Mouse (Mus musculus): Measurements from ENCODE around the gene Sec23a.
"Not testable (repeated sequence)": the region's sequence is repeated elsewhere in the genome, so short reads cannot be mapped to it uniquely, and the experiment has no call there.

Sec23a gene

GRCm38 (mm10) chr12:59011844-59012709, at the start of gene Sec23a:
TSS of gene Sec23a (minus strand) at chr12:59012017.
- peak; percentile 94 for DNase-seq

DNA sequence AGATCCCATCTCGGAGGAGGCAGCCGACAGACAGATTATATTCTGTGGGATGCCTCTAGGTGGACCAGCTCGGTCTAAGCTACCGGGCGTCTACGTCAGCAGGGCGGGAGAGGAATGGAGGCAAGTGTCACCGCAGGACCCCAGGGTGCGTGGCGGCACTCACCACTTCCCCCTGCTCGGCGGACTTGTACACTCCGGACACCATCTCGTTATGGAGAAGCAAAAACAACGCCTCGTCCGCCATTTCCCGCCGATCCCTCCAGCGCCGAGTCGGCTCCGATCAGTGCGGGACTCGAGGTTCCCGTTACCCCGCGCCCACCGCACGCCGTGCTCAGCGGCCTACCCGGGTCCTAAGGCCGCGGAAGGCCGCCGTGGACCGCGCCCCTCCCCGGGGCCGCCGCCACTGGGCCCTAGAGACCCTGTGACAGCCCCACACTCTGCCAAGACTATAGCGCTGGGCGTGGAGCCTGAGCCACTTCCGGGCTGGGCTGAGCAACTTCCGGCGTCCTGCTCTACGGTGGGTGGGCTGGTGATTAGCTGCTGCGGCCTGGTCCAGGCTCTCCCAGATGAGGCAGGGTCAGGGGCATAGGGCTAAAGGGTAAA, 49.3 kb upstream of the Sec23a start, which contains the start of gene Trappc6b:
Gene Trappc6b (minus strand): TSS at position 480 of the 603 bp plus-strand sequence.
- peak; percentile 78 for DNase-seq

- no peak for DNase-seq
Measured at GRCm38 (mm10) chr12:59060322-59060721, 48.5 kb upstream of the Sec23a start.

- DNase-seq = not testable (repeated sequence)
Measured at GRCm38 (mm10) chr12:59058242-59058641, 46.4 kb upstream of the Sec23a start.

DNA sequence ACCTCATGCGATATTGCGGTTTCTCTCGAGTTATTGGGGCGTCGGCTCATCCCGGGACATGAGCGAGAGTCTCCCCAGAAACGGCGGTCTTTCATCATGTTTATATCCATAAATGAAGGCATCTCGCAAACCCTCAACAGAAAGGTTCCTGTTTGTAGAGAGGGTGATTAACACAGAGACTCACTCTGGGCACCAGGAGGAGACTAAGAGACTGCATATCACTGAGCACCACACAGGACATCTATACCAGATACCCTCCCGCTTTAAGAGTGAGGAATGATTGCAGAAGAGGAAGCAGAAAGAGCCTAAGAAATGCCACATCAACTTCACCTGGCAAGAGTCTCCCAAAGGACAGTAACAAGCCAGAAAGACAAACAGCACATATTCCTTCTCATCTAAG, 44.4 kb upstream of the Sec23a start:
- DNase-seq = no peak

- DNase-seq = no peak
Measured at GRCm38 (mm10) chr12:59055196-59055850, 43.5 kb upstream of the Sec23a start.

DNA sequence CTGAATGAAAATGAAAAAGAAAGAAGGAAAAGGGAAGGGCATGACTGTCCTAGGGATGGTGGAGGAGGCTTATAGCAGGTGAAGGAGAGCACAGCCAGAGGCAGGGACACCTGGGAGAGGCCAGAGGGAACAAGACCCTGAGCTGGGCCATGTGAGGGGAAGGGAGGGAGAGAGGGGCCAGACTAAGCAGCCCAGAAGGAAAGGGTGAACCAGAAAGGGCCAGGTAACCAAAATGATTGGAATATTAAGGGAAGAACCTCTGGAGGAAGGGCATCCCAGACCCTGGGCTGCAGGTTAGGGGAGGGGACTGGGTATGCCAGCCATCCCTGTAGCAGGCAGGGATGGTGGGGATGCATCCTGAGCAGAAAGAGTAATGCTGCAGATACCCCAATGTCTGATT, 42.2 kb upstream of the Sec23a start:
- DNase-seq = no peak

DNA sequence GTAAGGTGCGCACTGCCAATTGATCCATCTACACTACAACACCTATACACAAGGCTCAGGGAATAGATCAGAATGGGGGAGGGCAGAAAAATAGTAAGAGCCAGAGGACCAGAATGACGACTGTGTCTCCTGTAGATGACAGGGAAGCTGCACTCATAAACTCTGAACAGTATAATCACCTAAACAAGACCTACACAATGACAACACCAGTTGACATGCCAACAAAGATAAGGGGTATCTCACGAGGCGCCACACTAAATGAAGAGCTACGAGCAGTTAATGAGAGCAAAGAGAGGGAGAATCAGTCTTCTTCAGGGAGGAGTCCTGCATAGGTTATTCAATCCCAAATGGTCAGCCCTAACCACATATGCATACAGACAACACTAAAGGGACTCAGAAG, 41.3 kb upstream of the Sec23a start:
- DNase-seq = no peak

DNA sequence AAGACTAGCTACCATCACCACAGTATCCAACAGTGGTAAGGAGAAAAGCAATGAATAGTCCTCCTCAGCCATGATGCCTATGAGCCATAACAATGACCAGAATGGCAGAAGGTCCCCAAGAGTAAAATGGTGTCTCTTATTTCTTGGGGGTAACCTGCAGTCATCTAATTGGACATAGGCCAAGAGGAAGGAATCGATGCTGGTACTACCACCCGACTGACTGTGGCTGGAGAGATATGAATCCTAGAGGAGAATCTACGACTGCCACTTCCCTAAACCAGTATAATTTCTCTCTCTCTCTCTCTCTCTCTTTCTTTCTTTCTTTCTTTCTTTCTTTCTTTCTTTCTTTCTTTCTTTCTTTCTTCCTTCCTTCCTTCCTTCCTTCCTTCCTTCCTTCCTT, 40.7 kb upstream of the Sec23a start:
- no peak for DNase-seq

- no peak for DNase-seq
Measured at GRCm38 (mm10) chr12:59040851-59041250, 29.0 kb upstream of the Sec23a start.

DNA sequence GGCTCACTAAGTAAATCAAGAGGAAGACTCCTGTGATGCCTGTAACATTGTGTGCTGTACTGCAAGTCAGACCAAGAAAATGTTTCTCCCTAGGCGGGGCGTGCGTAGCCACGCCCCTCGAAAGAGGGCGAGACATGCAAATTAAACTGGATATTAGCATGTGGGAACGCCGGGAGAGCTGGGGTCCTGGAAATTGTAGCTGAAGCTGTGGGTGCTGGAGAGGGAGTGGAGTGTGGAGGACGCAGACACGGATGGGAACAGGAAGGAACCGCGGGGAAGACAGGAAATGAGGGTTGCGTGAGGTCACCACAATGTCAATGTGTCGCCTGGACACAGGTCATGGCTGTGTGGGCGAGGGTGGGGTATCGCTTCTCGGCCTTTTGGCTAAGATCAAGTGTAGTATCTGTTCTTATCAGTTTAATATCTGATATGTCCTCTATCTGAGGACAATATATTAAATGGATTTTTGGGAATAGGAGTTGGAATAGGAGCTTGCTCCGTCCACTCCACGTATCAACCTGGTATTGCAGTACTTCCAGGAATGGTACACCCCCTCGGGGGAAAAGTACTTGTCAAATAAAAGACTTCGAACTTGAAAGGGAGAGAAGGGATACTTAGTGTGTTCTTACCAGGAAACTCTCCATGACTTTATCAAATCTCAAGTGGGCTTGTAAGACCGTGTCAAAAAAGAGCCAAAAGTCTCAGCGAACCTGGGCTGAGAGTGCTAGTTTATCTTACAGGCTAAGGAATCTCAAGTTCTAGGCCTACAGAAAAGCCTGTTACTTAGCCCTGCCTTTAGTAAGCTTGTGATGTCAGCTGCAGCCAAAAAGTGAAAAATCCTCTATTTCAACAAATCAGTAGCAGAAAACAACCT, 28.4 kb upstream of the Sec23a start:
- DNase-seq = peak; percentile 5

DNA sequence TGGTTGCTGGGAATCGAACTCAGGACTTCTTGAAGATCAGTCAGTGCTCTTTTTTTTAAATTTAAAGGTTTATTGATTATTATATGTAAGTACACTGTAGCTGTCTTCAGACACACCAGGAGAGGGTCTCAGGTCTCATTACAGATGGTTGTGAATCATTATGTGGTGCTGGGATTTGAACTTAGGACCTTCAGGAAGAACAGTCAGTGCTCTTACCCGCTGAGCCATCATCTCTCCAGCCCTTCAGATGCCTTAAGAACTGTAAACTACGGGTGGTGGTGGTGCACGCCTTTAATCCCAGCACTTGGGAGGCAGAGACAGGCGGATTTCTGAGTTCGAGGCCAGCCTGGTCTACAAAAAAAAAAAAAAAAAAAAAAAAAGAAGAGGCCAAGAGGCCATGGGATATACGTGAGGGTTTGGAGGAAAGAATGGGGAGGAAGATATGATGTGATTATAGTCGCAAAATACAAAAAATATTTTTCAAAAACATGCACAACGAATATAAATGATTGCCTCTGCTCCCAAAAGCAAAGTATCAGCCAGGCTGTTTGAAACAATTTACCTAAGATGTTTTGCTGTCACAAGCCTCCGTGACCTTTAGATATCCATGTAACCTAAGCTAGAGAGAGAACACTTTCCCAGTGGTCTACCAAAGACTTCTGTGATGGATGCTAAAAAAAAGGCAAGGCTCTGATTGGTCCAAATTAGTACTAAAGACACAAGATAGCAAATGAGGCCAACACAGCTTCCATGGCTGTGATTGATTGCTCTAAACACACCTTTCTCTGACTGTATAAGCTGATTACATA, 27.5 kb upstream of the Sec23a start:
- no peak for DNase-seq

GRCm38 (mm10) chr12:59032101-59032500, 20.3 kb upstream of the Sec23a start:
- no peak for DNase-seq

- DNase-seq = no peak
Measured at GRCm38 (mm10) chr12:59021306-59021705, 9.5 kb upstream of the Sec23a start.

DNA sequence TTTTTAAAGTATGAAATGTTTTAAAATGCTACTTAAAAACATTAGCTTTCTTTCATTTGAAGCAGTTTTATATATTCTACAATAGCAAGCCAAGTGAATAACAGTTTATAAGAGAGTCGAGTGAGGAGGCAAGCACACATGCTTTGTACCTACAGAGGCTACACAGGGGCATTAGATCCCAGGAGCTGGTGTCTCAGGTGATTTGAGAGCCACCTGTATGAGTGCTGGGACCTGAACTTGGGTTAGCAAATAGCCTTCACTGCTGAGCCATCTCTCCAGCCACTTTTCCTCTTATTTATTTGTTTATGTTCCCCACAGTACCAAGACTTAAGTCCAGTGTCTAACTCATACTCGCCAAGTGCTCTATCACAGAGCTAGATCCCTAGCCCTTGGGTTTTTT, 8.1 kb upstream of the Sec23a start:
- DNase-seq = no peak

- DNase-seq = no peak
Measured at GRCm38 (mm10) chr12:59017970-59018369, 6.2 kb upstream of the Sec23a start.

DNA sequence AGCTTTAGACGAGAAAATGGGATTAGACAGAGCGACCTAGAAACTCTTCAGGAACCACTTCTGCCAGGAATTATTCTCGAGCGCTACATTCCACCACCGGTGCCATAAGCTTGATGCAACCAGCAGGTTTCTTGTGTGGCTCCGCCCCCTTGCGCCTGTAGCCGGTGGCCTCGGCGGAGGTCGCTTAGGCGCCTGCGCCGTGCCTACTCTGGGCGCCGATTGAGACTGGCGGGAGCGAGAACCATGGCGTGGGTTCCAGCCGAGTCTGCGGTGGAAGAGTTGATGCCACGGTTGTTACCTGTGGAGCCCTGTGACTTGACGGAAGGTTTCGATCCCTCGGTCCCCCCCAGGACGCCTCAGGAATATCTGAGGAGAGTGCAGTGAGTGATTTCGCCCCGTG, 1.4 kb upstream of the Sec23a start, which contains the start of gene Gemin2:
Gene Gemin2 (plus strand): TSS at position 160 of the 400 bp plus-strand sequence.
- DNase-seq = peak; percentile 80

DNA sequence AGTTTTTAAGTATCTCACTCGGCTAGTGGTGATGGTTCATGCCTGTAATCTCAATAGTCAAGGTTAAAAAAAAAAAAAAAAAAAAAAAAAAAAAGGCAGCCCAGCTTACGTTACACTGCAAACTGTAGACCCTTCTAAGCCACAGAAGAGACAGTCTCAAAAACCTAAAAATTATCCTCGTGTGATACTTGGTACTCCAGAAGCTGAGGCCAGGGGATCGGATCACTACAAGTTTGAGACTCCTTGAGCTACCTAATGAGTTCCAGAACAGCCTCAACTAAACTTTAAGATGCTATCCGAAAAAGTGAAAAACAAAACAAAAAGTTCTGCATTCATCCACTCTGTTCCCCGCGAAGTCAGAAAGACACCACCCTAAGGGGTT, 884 bp upstream of the Sec23a start:
- DNase-seq = no peak

DNA sequence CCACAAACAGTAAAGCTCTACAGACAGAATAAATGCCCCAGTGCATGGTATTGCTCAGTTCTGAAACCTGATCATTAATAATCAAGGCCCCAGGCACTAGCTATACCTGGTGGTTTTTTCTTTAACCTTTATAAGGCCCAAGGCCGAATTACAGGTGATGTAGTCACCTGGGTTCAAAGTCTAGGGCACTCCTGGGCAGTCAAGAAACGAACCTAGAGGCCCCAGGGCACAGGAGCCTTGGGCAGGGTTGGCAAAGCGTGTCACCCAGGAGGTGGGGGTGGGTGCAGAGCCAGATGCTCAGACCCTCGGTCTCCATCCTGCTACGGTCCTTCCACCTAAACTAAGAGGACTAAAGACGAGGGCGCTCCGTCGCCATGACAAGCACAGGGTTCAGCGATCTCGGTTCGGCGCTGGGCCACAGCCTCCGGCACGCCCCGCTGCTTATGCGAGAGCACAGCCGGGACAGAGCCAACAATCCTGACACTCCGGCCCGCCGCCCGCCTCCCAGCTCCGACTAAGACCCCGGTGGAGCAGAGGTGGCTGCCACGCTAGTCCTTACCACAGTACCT, 458 bp downstream of the Sec23a start:
- no peak for DNase-seq

GRCm38 (mm10) chr12:59010482-59010881, 1.3 kb downstream of the Sec23a start:
- DNase-seq = no peak

DNA sequence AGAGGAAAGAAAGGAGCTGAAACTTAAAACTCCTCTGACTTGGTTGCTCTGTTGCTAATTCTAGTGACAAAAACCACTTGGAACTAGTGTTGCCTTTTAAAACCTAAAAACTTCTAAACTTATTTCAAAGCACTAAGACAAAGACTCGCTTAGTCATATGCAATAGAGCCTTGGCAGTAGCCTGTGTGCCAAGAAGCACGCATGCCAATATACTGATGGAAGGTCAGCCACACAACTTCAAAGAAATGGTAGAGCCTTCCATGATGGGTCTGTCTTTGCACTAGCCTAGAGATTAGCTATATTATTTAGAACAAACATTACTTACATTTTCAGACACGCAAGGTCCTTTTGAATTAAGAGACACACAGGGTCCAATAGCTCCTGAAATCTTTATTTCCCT, 26.1 kb downstream of the Sec23a start:
- DNase-seq = no peak

Measured in right cerebral cortex, postnatal 4 days (tissue).